Mouse (Mus musculus) MEL (cell line): Measurements from ENCODE around the gene Cdkal1. TPM values are rescaled to one million over a fixed set of nuclear protein-coding genes. Genes with fewer than 3 reads are reported as not detected.

Experiments
- DNase-seq: peaks from one replicate; pipeline ENCODE4 v3.0.0; 2011; ENCODE audit warnings: low read depth, low spot score
- H3K27ac ChIP-seq: 2 replicates; pipeline ENCODE4 v1.5.1; 2012; ENCODE audit warnings: low read depth, mild to moderate bottlenecking, control low read depth, low read length, moderate library complexity; ENCODE audit not compliant: control insufficient read depth
- H3K27me3 ChIP-seq, 2 experiments: fragments of 150-350 bp in 1 of 2; sonication (generic) in 1 of 2; 2 replicates each; pipeline ENCODE4 v1.6.1; 2012; ENCODE audit warnings: low read length in 2 of 2, mild to moderate bottlenecking in 2 of 2, improper control_type of control experiment in 1 of 2, moderate library complexity in 1 of 2; ENCODE audit not compliant: insufficient read depth in 2 of 2, control insufficient read depth in 1 of 2
- H3K36me3 ChIP-seq, 2 experiments: 2 replicates each; pipeline ENCODE4 v1.6.1; 2012 to 2014; ENCODE audit warnings: low read length in 2 of 2, improper control_type of control experiment in 1 of 2, inconsistent platforms in 1 of 2, mild to moderate bottlenecking in 1 of 2; ENCODE audit not compliant: insufficient read depth in 2 of 2, control insufficient read depth in 1 of 2
- H3K4me1 ChIP-seq, 2 experiments: fragments of 150-350 bp in 1 of 2; sonication (generic) in 1 of 2; 2 replicates each; pipeline ENCODE4 v1.6.1; 2012; ENCODE audit warnings: low read length in 2 of 2, improper control_type of control experiment in 1 of 2, mild to moderate bottlenecking in 1 of 2; ENCODE audit not compliant: insufficient read depth in 2 of 2, control insufficient read depth in 1 of 2
- H3K4me3 ChIP-seq, 2 experiments: fragments of 150-350 bp in 1 of 2; sonication (generic) in 1 of 2; 2 replicates each; pipeline ENCODE4 v1.5.1; 2012; ENCODE audit warnings: low read depth in 2 of 2, low read length in 2 of 2, mild to moderate bottlenecking in 2 of 2, moderate library complexity in 2 of 2, control low read depth in 1 of 2, improper control_type of control experiment in 1 of 2; ENCODE audit not compliant: control insufficient read depth in 1 of 2, insufficient read depth in 1 of 2
- H3K79me2 ChIP-seq: 2 replicates; pipeline ENCODE4 v1.6.1; 2012; ENCODE audit warnings: mild to moderate bottlenecking, low read length, moderate library complexity; ENCODE audit not compliant: control insufficient read depth, poor library complexity, insufficient read depth
- H3K9ac ChIP-seq: 2 replicates; pipeline ENCODE4 v1.6.1; 2012; ENCODE audit warnings: low read depth, mild to moderate bottlenecking, control low read depth, low read length, moderate library complexity; ENCODE audit not compliant: control insufficient read depth, poor library complexity, severe bottlenecking
- H3K9me3 ChIP-seq: fragments of 150-350 bp; sonication (generic); replicated peaks from 2 replicates; pipeline ENCODE4 v1.6.1; 2012; ENCODE audit warnings: mild to moderate bottlenecking, low read length, improper control_type of control experiment, moderate library complexity; ENCODE audit not compliant: insufficient read depth
- BHLHE40 ChIP-seq: IDR thresholded peaks from 2 replicates; pipeline ENCODE4 v1.6.1; 2012; ENCODE audit warnings: low read depth, mild to moderate bottlenecking, inconsistent platforms, low read length, improper control_type of control experiment, borderline replicate concordance
- CHD1 ChIP-seq: IDR thresholded peaks from 2 replicates; pipeline ENCODE4 v1.6.1; 2012; ENCODE audit warnings: low read depth, mild to moderate bottlenecking, inconsistent platforms, low read length, improper control_type of control experiment
- CHD2 ChIP-seq: IDR thresholded peaks from 2 replicates; pipeline ENCODE4 v1.6.1; 2011; ENCODE audit warnings: low read length, improper control_type of control experiment
- CTCF ChIP-seq, 3 experiments: IDR thresholded peaks in 2 of 3; conservative IDR thresholded peaks in 1 of 3; 2 replicates each; pipeline ENCODE4 v1.5.1; 2011 to 2012; ENCODE audit warnings: low read length in 3 of 3, low read depth in 2 of 3, mild to moderate bottlenecking in 2 of 3, improper control_type of control experiment in 1 of 3, inconsistent platforms in 1 of 3, mixed read lengths in 1 of 3, moderate library complexity in 1 of 3; ENCODE audit not compliant: control insufficient read depth in 1 of 3, insufficient read depth in 1 of 3, poor library complexity in 1 of 3, severe bottlenecking in 1 of 3
- ELF1 ChIP-seq: IDR thresholded peaks from 2 replicates; pipeline ENCODE4 v1.6.1; 2014; ENCODE audit warnings: low read depth, mild to moderate bottlenecking, inconsistent platforms, low read length, improper control_type of control experiment, moderate library complexity
- GABPA ChIP-seq: IDR thresholded peaks from 2 replicates; pipeline ENCODE4 v1.6.1; 2012; ENCODE audit warnings: low read depth, mild to moderate bottlenecking, inconsistent platforms, low read length, improper control_type of control experiment, moderate library complexity
- HCFC1 ChIP-seq: IDR thresholded peaks from 2 replicates; pipeline ENCODE4 v1.6.1; 2012; ENCODE audit warnings: low read depth, mild to moderate bottlenecking, inconsistent platforms, low read length, improper control_type of control experiment, moderate library complexity
- KAT2A ChIP-seq: conservative IDR thresholded peaks from 2 replicates; pipeline ENCODE4 v1.6.1; 2012; ENCODE audit warnings: low read depth, low read length, improper control_type of control experiment, inconsistent platforms
- MAFK ChIP-seq: IDR thresholded peaks from 2 replicates; pipeline ENCODE4 v1.6.1; 2011; ENCODE audit warnings: low read depth, mild to moderate bottlenecking, low read length, improper control_type of control experiment, borderline replicate concordance
- MAZ ChIP-seq: IDR thresholded peaks from 2 replicates; pipeline ENCODE4 v1.6.1; 2012; ENCODE audit warnings: low read depth, mild to moderate bottlenecking, inconsistent platforms, low read length, improper control_type of control experiment
- MEF2A ChIP-seq: IDR thresholded peaks from 2 replicates; pipeline ENCODE4 v1.6.1; 2014; ENCODE audit warnings: low read depth, mild to moderate bottlenecking, inconsistent platforms, low read length, improper control_type of control experiment; ENCODE audit not compliant: poor library complexity, insufficient replicate concordance, severe bottlenecking; ENCODE audit errors: extremely low read depth
- MXI1 ChIP-seq: IDR thresholded peaks from 2 replicates; pipeline ENCODE4 v1.6.1; 2011; ENCODE audit warnings: mild to moderate bottlenecking, low read depth, low read length, improper control_type of control experiment
- MYB ChIP-seq: IDR thresholded peaks from 2 replicates; pipeline ENCODE4 v1.6.1; 2011; ENCODE audit warnings: mild to moderate bottlenecking, low read depth, low read length, improper control_type of control experiment
- MYC ChIP-seq: IDR thresholded peaks from 2 replicates; pipeline ENCODE4 v1.6.1; 2011; ENCODE audit warnings: low read depth, mild to moderate bottlenecking, low read length, improper control_type of control experiment, moderate library complexity
- NELFE ChIP-seq: IDR thresholded peaks from 2 replicates; pipeline ENCODE4 v1.6.1; 2011; ENCODE audit warnings: low read depth, low read length, improper control_type of control experiment
- NRF1 ChIP-seq: IDR thresholded peaks from 2 replicates; pipeline ENCODE4 v1.6.1; 2014; ENCODE audit warnings: low read depth, mild to moderate bottlenecking, inconsistent platforms, low read length, improper control_type of control experiment, moderate library complexity; ENCODE audit not compliant: poor library complexity, insufficient read depth, severe bottlenecking
- POLR2A ChIP-seq, 2 experiments: IDR thresholded peaks; 2 replicates each; pipeline ENCODE4 v1.6.1; 2011 to 2012; ENCODE audit warnings: low read length in 2 of 2, mild to moderate bottlenecking in 2 of 2, control low read depth in 1 of 2, improper control_type of control experiment in 1 of 2, low read depth in 1 of 2, moderate library complexity in 1 of 2; ENCODE audit not compliant: control insufficient read depth in 1 of 2, insufficient read depth in 1 of 2, poor library complexity in 1 of 2
- POLR2AphosphoS5 ChIP-seq: IDR thresholded peaks from 2 replicates; pipeline ENCODE4 v1.6.1; 2012; ENCODE audit warnings: low read depth, borderline replicate concordance, mild to moderate bottlenecking, inconsistent platforms, low read length, moderate library complexity, mixed read lengths
- SIN3A ChIP-seq: IDR thresholded peaks from 2 replicates; pipeline ENCODE4 v1.6.1; 2012; ENCODE audit warnings: low read length, improper control_type of control experiment, inconsistent platforms
- SMC3 ChIP-seq: IDR thresholded peaks from 2 replicates; pipeline ENCODE4 v1.6.1; 2011; ENCODE audit warnings: low read depth, low read length, improper control_type of control experiment
- TAL1 ChIP-seq: IDR thresholded peaks from 2 replicates; pipeline ENCODE4 v1.6.1; 2012; ENCODE audit warnings: mild to moderate bottlenecking, inconsistent platforms, low read length, moderate library complexity, mixed read lengths
- TCF12 ChIP-seq: IDR thresholded peaks from 2 replicates; pipeline ENCODE4 v1.6.1; 2014; ENCODE audit warnings: low read depth, mild to moderate bottlenecking, inconsistent platforms, low read length, improper control_type of control experiment, moderate library complexity
- UBTF ChIP-seq: IDR thresholded peaks from 2 replicates; pipeline ENCODE4 v1.6.1; 2012; ENCODE audit warnings: low read depth, mild to moderate bottlenecking, inconsistent platforms, low read length, improper control_type of control experiment, moderate library complexity, borderline replicate concordance; ENCODE audit not compliant: insufficient read depth
- USF1 ChIP-seq: IDR thresholded peaks from 2 replicates; pipeline ENCODE4 v1.6.1; 2014; ENCODE audit warnings: low read depth, mild to moderate bottlenecking, inconsistent platforms, low read length, improper control_type of control experiment, moderate library complexity
- USF2 ChIP-seq, 2 experiments: IDR thresholded peaks; 2 replicates each; pipeline ENCODE4 v1.6.1; 2011 to 2012; ENCODE audit warnings: improper control_type of control experiment in 2 of 2, low read length in 2 of 2, borderline replicate concordance in 1 of 2, inconsistent platforms in 1 of 2, low read depth in 1 of 2, mild to moderate bottlenecking in 1 of 2; ENCODE audit not compliant: insufficient read depth in 1 of 2
- ZKSCAN1 ChIP-seq: IDR thresholded peaks from 2 replicates; pipeline ENCODE4 v1.6.1; 2012; ENCODE audit warnings: low read depth, mild to moderate bottlenecking, inconsistent platforms, low read length, improper control_type of control experiment, moderate library complexity
- ZMIZ1 ChIP-seq: IDR thresholded peaks from 2 replicates; pipeline ENCODE4 v1.6.1; 2012; ENCODE audit warnings: low read depth, mild to moderate bottlenecking, inconsistent platforms, low read length, improper control_type of control experiment, moderate library complexity
- polyA plus RNA-seq, 2 experiments: library from polyadenylated mRNA; stranded (reverse) in 1 of 2; unstranded in 1 of 2; fragments of >175 nt in 1 of 2; fragments of >200 nt in 1 of 2; gene quantifications; 2 replicates each; pipeline versions ENCODE4 v1.2.1 to v1.2.4; 2012; ENCODE audit warnings: low replicate concordance in 2 of 2, low read depth in 1 of 2; ENCODE audit not compliant: insufficient read length in 2 of 2, insufficient read depth in 1 of 2, missing spikeins in 1 of 2
- total RNA-seq: library from RNA; depleted of rRNA; stranded (reverse); fragments of 300-350 nt; gene quantifications from 2 replicates; pipeline ENCODE4 v1.2.3, GENCODE M21; 2012

Cdkal1 gene
- total and polyA plus RNA-seq, 3 experiments = 10.6 to 11.0 TPM; not detected in 1

DNA sequence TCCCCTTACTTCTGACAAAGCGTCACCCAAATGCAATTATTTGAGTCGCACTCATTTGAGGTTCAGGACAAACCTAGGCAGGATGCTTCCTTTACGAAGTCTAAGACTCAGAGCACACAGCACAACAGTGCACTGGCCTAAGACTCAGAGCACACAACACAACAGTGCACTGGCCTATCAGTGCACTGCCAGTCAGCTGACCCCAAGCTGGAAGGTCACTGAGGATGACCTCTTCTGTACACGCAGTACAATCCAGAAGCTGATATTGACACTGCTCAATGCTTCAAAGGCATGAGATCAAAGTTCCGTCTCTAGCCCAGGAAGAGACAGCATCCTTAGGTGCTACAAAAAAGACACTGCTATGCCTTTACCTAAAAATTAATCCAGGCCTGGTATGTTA is 327.1 kb downstream of the Cdkal1 start:
- H3K27ac ChIP-seq = no peak overlapping the region
- no peaks in the 10 kb centered on the region for H3K4me1 ChIP-seq
- H3K27me3 ChIP-seq = no peaks in the 10 kb centered on the region
- TF ChIP-seq NELFE (no peak), POLR2AphosphoS5 (no peak), KAT2A (no peak), NRF1 (no peak), MAZ (no peak), ZMIZ1 (no peak), MXI1 (no peak), CHD2 (no peak), UBTF (no peak), ELF1 (no peak), GABPA (no peak), HCFC1 (no peak), CTCF (IDR thresholded peaks at IDR 0.05 in 2 of 3, conservative IDR thresholded peaks at IDR 0.05 in 1 of 3; ENCODE audit: control insufficient read depth in 1 of 3, insufficient read depth in 1 of 3, low read depth in 2 of 3, low read length in 3 of 3, poor library complexity in 1 of 3, severe bottlenecking in 1 of 3) (no peak), SMC3 (no peak), ZKSCAN1 (no peak), USF1 (no peak), TAL1 (no peak), MYB (no peak), POLR2A (IDR thresholded peaks at IDR 0.05; ENCODE audit: control insufficient read depth in 1 of 2, insufficient read depth in 1 of 2, low read depth in 1 of 2, low read length in 2 of 2, poor library complexity in 1 of 2) (no peak)
- no peak for DNase-seq
- no peaks in the 10 kb centered on the region for H3K36me3 ChIP-seq
- H3K4me3 ChIP-seq = no peak overlapping the region
- no peaks in the 10 kb centered on the region for H3K9me3 ChIP-seq
- H3K9ac ChIP-seq = no peak overlapping the region
- no peaks in the 10 kb centered on the region for H3K79me2 ChIP-seq

DNA sequence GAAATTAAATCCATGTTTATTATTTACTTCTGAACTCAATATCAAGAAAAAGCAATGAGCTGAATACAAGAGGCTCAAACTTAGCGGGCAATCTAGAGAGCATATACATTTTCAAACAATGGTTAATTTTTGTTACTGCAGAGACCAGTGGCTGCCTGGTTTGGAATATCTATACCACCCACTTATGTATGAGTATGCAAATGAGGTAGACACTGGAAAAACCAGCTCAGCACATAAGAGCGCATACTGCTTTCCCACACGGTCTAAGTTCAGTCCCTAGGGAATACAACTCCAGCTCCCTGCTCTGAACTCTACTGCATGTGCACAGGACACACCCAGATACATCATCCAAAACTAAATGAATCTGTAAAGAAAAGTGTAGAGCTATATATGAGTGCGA is 334.2 kb downstream of the Cdkal1 start:
- Histone ChIP-seq H3K4me3 (no peak overlapping the region), H3K9me3 (no peaks in the 10 kb centered on the region), H3K27ac (no peak overlapping the region), H3K36me3 (no peaks in the 10 kb centered on the region), H3K4me1 (no peaks in the 10 kb centered on the region), H3K79me2 (no peaks in the 10 kb centered on the region), H3K27me3 (no peaks in the 10 kb centered on the region), H3K9ac (no peak overlapping the region)
- no peak for DNase-seq
- TF ChIP-seq CHD1 (no peak), MAZ (no peak), NRF1 (no peak), MAFK (no peak), SMC3 (no peak), SIN3A (no peak), NELFE (no peak), GABPA (no peak), USF2 (IDR thresholded peaks at IDR 0.05; ENCODE audit: borderline replicate concordance in 1 of 2, insufficient read depth in 1 of 2, low read depth in 1 of 2, low read length in 2 of 2) (no peak), MEF2A (no peak), POLR2A (IDR thresholded peaks at IDR 0.05; ENCODE audit: control insufficient read depth in 1 of 2, insufficient read depth in 1 of 2, low read depth in 1 of 2, low read length in 2 of 2, poor library complexity in 1 of 2) (no peak), KAT2A (no peak), TCF12 (no peak), MXI1 (no peak), ELF1 (no peak), MYC (no peak), BHLHE40 (no peak), POLR2AphosphoS5 (no peak)
